Mouse (Mus musculus) embryonic facial prominence, embryonic 14.5 days (tissue): ENCODE data around the gene Gipr. TPM values are rescaled to one million over a fixed set of nuclear protein-coding genes. Genes with fewer than 3 reads are reported as not detected.

Source experiments
- ATAC-seq: fragments of 200-750 bp; cut with Nextera tagmentation; 2 replicates; pipeline ENCODE4 v1.8.0; 2017; ENCODE audit warnings: low read depth, moderate number of reproducible peaks, moderate TSS enrichment
- DNase-seq: peaks from one replicate; pipeline ENCODE4 v3.0.0-alpha.2; 2015; ENCODE audit warnings: low spot score
- H3K27ac ChIP-seq: fragments of 300-500 bp; sonication (generic); replicated peaks from 2 replicates; pipeline ENCODE4 v1.5.1; 2014; ENCODE audit warnings: low read depth, mild to moderate bottlenecking, low read length, moderate library complexity
- H3K27me3 ChIP-seq: fragments of 300-500 bp; sonication (generic); replicated peaks from 2 replicates; pipeline ENCODE4 v1.6.1; 2014; ENCODE audit warnings: low read length; ENCODE audit not compliant: control insufficient read depth, insufficient read depth
- H3K36me3 ChIP-seq: fragments of 300-500 bp; sonication (generic); 2 replicates; pipeline ENCODE4 v1.6.1; 2014; ENCODE audit warnings: low read length, mixed read lengths; ENCODE audit not compliant: control insufficient read depth, insufficient read depth
- H3K4me1 ChIP-seq: fragments of 300-500 bp; sonication (generic); 2 replicates; pipeline ENCODE4 v1.6.1; 2014; ENCODE audit warnings: antibody characterized with exemption, low read length; ENCODE audit not compliant: control insufficient read depth, insufficient read depth
- H3K4me2 ChIP-seq: fragments of 300-500 bp; sonication (generic); 2 replicates; pipeline ENCODE4 v1.6.1; 2014; ENCODE audit warnings: low read depth, mild to moderate bottlenecking, low read length, moderate library complexity, mixed read lengths
- H3K4me3 ChIP-seq: fragments of 300-500 bp; sonication (generic); 2 replicates; pipeline ENCODE4 v1.5.1; 2014; ENCODE audit warnings: low read depth, mild to moderate bottlenecking, low read length
- H3K9ac ChIP-seq: fragments of 300-500 bp; sonication (generic); 2 replicates; pipeline ENCODE4 v1.6.1; 2014; ENCODE audit warnings: low read depth, mild to moderate bottlenecking, low read length, moderate library complexity, mixed read lengths
- H3K9me3 ChIP-seq: fragments of 300-500 bp; sonication (generic); 2 replicates; pipeline ENCODE4 v1.6.1; 2016; ENCODE audit warnings: low read length; ENCODE audit not compliant: control insufficient read depth
- WGBS: fragments of 180-500 bp; shearing (Covaris S2); extraction: QIAGEN DNeasy Blood & Tissue Kit; methylation state at CpG from one replicate; pipeline ENCODE4 v1.1.7; 2014; 5-methylcytosine and 5-hydroxymethylcytosine counted together
- polyA plus RNA-seq: library from polyadenylated mRNA; unstranded; fragments of >200 nt; fragmentation: Nextera tagmentation; extraction: Ambion mirVana; gene quantifications from 2 replicates; pipeline ENCODE4 v1.2.1, GENCODE M21; 2014

Gene Gipr
- polyA plus RNA-seq, 1 experiment from 2014 or later = 0.60 TPM

GRCm38 (mm10) chr7:19175708-19176515 is 10.0 kb upstream of the Gipr start, which contains the start of gene Eml2:
TSS of gene Eml2 (plus strand) at chr7:19176421.
- Histone ChIP-seq H3K27ac (no peak within 1 kb of the TSS), H3K4me3 (peak within 1 kb of the TSS; percentile 30), H3K4me2 (peak within 1 kb of the TSS; percentile 39), H3K9ac (peak within 1 kb of the TSS; percentile 26; the same call in 1 of the 2 replicates), H3K36me3 (no peaks in the 10 kb centered on the region), H3K9me3 (no peaks in the 10 kb centered on the region), H3K4me1 (peaks cover 10% of the 10 kb centered on the region; the same call in 1 of the 2 replicates), H3K27me3 (peaks cover 59% of the 10 kb centered on the region)
- 2% methylated on average over 25 of the region's 30 CpGs for WGBS
- DNase-seq (peak; percentile 64), ATAC-seq (peak; percentile 80; the same call in 1 of the 2 replicates)

GRCm38 (mm10) chr7:19172874-19173273 is 6.9 kb upstream of the Gipr start:
- Histone ChIP-seq H3K9ac (peak overlapping the region; percentile 54), H3K27me3 (peaks cover 31% of the 10 kb centered on the region), H3K4me3 (peak overlapping the region; percentile 34), H3K4me2 (peak overlapping the region; percentile 62), H3K36me3 (no peaks in the 10 kb centered on the region), H3K9me3 (no peaks in the 10 kb centered on the region), H3K4me1 (peaks cover 10% of the 10 kb centered on the region; the same call in 1 of the 2 replicates), H3K27ac (0 out of 2 replicates have a peak overlapping the region, but pooled peaks have one; percentile 24)
- 3% methylated on average over 16 of the region's 17 CpGs for WGBS
- DNase-seq (peak; percentile 92), ATAC-seq (peak; percentile 60)

- Histone ChIP-seq H3K27ac (peak overlapping the region; percentile 28), H3K9ac (no peak overlapping the region; the same call in 1 of the 2 replicates), H3K9me3 (no peaks in the 10 kb centered on the region), H3K4me3 (no peak overlapping the region), H3K4me1 (peaks cover 10% of the 10 kb centered on the region; the same call in 1 of the 2 replicates), H3K36me3 (no peaks in the 10 kb centered on the region), H3K27me3 (peaks cover 21% of the 10 kb centered on the region), H3K4me2 (no peak overlapping the region; the same call in 1 of the 2 replicates)
- ATAC-seq = no peak
- 44% methylated on average over 8 of the region's 8 CpGs for WGBS
- DNase-seq = no peak
These were observed 5.9 kb upstream of the Gipr start for GRCm38 (mm10) chr7:19171831-19172230.

- ATAC-seq (0 out of 2 replicates have a peak, but pooled peaks have one; percentile 28), DNase-seq (peak; percentile 76)
- Histone ChIP-seq H3K9ac (no peak overlapping the region), H3K27me3 (peaks cover 6% of the 10 kb centered on the region), H3K27ac (no peak overlapping the region), H3K4me3 (no peak overlapping the region), H3K36me3 (no peaks in the 10 kb centered on the region), H3K9me3 (no peaks in the 10 kb centered on the region), H3K4me1 (peaks cover 11% of the 10 kb centered on the region), H3K4me2 (no peak overlapping the region)
- WGBS = 50% methylated on average over 8 of the region's 8 CpGs
These were observed 4.2 kb upstream of the Gipr start for GRCm38 (mm10) chr7:19170142-19170541.

DNA sequence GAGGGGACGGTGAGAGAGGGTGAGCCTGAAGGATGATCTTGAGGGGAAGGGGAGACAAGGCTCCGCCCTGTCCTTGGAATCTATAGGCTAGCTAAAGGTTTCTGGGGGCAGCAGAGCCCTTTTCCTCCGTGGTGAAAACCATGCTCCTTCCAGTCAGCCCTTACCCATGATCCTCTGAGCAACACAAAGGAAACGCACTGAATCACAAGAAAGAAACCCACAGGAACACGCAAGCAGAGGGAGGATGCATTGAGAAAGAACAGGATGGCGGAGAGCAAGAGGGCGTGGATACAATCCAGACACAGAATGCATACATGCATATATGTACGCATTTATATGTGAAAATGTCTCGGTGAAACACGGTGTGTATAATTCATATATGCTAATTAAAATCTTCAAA is 3.6 kb upstream of the Gipr start:
- Histone ChIP-seq H3K27ac (no peak overlapping the region), H3K9me3 (no peaks in the 10 kb centered on the region), H3K4me3 (no peak overlapping the region), H3K9ac (no peak overlapping the region), H3K27me3 (peaks cover 12% of the 10 kb centered on the region), H3K4me1 (peaks cover 15% of the 10 kb centered on the region), H3K36me3 (no peaks in the 10 kb centered on the region), H3K4me2 (no peak overlapping the region)
- DNase-seq (no peak), ATAC-seq (no peak)
- WGBS = 60% methylated on average over 10 of the region's 10 CpGs

DNA sequence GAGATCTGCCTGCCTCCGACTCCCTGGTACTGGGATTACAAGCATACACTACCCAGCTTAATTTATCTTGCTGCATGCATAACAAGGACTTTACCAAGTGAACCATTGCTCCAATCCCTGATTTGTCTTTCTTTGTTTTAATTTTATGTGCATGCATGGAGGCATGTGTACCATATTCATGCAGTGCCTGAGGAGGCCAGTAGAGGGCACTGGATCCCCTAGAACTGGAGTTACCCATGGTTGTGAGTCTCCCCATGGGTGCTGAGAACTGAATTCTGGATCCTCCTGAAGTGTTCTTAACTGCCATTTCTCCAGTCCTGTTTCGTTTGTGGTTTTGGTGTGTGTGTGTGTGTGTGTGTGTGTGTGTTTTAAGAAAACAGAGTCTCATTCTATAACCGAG is 1.1 kb upstream of the Gipr start:
- Histone ChIP-seq H3K9ac (no peak overlapping the region), H3K4me2 (no peak overlapping the region), H3K27me3 (peaks cover 17% of the 10 kb centered on the region), H3K4me1 (peaks cover 15% of the 10 kb centered on the region; the same call in 1 of the 2 replicates), H3K36me3 (no peaks in the 10 kb centered on the region), H3K4me3 (no peak overlapping the region), H3K27ac (no peak overlapping the region), H3K9me3 (no peaks in the 10 kb centered on the region)
- ATAC-seq (no peak), DNase-seq (no peak)
- WGBS = 82% methylated on average over 3 of the region's 3 CpGs

DNA sequence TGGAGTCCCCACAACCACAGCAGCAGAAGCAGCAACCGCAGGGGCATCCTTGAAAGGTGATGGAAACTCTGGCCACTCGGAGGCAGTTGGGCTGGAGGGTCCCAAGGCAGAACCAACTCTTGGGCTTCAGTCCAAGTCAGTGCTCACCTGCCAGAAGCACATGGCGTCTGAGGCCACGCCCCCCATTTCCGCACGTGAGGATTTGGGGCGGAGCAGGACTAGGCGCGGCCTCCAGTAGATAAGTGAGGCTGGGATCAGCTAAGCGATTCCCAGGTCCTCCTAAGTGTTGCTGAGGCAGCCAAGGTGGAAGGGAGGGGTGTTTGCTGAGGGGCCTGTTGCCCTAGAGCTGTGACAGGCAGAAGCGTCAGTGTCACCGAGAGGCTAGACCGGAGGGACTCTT is 949 bp downstream of the Gipr start:
- H3K4me1 ChIP-seq = peaks cover 17% of the 10 kb centered on the region
- no peaks in the 10 kb centered on the region for H3K9me3 ChIP-seq
- DNase-seq (peak; percentile 36), ATAC-seq (peak; percentile 11; the same call in 1 of the 2 replicates)
- 0 out of 2 replicates have a peak overlapping the region, but pooled peaks have one; percentile 6 for H3K9ac ChIP-seq
- under 1% methylated on average over 13 of the region's 13 CpGs for WGBS
- H3K27ac ChIP-seq = no peak overlapping the region
- H3K27me3 ChIP-seq = peaks cover 17% of the 10 kb centered on the region
- no peaks in the 10 kb centered on the region for H3K36me3 ChIP-seq
- no peak overlapping the region for H3K4me3 ChIP-seq
- H3K4me2 ChIP-seq = peak overlapping the region; percentile 38

GRCm38 (mm10) chr7:19164189-19164588 is 1.7 kb downstream of the Gipr start:
- Histone ChIP-seq H3K4me1 (peaks cover 18% of the 10 kb centered on the region), H3K4me2 (peak overlapping the region; percentile 38), H3K9ac (0 out of 2 replicates have a peak overlapping the region, but pooled peaks have one; percentile 6), H3K36me3 (no peaks in the 10 kb centered on the region), H3K9me3 (no peaks in the 10 kb centered on the region), H3K4me3 (no peak overlapping the region), H3K27me3 (peaks cover 25% of the 10 kb centered on the region), H3K27ac (no peak overlapping the region)
- ATAC-seq = peak; percentile 77
- WGBS = 2% methylated on average over 6 of the region's 6 CpGs
- DNase-seq = peak; percentile 69
